In the genomic region with DNA sequence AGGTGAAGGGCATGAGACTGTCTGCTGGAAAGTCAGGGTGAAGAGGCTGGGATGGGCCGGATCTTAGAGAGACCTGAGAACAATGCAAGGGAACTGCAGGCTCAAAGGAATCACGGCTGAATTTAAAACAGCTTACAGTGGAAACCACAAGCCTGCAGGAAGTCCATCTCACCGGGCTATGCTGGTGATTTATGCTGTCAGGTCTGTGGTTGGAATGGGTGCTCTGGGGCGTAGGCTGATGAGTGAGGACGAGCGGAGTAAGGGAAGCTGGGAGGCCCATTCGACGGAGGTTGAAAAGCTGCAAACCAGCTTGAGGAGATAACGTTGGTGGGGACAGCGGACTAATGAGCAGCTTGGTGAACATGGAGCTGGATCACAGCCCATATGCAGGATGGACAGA, we compare ENCODE assay signal across 9 mouse cellular contexts.
A peak's percentile ranks its signal among the peaks of the same experiment; 100 is the strongest.
DNase-seq lines count a peak whose midpoint lies in the region; ATAC-seq and TF ChIP-seq lines count a peak whose summit lies in the region.
"Had no signal": no experiment of that assay in that cellular context is flagged by ENCODE, and none has a peak within 500 bp of the region (broad histone marks: within the 10 kb centered on the region; RNA-seq: fewer than 3 reads in every experiment).

No protein-coding gene starts in this region.

- H3K4me2 ChIP-seq in kidney, embryonic 16.5 days (replicated peaks; ENCODE audit: low read depth, low read length), result no peak overlapping the region
- no peak overlapping the region for H3K4me2 ChIP-seq in midbrain, embryonic 15.5 days

- no peaks in the 10 kb centered on the region for H3K27me3 ChIP-seq in kidney, embryonic 16.5 days (ENCODE audit: insufficient read depth, low read length)
- H3K27me3 ChIP-seq in midbrain, embryonic 15.5 days (replicated peaks), result no peaks in the 10 kb centered on the region

- no peak overlapping the region for H3K27ac ChIP-seq in kidney, embryonic 16.5 days (ENCODE audit: low read length)
- H3K27ac ChIP-seq in embryonic fibroblast, embryonic 13.5 days (ENCODE audit: insufficient read depth, low read length), result peak overlapping the region; percentile 43; the same call in 1 of the 2 replicates
- peak overlapping the region; percentile 55; the same call in 1 of the 2 replicates for H3K27ac ChIP-seq in midbrain, embryonic 15.5 days

- 39% methylated on average over 10 of the region's 10 CpGs for WGBS in kidney, embryonic 16.5 days
- WGBS in midbrain, embryonic 15.5 days, result 57% methylated on average over 10 of the region's 10 CpGs

- H3K36me3 ChIP-seq in kidney, embryonic 16.5 days (ENCODE audit: insufficient read depth, low read length), result no peaks in the 10 kb centered on the region
- no peaks in the 10 kb centered on the region for H3K36me3 ChIP-seq in midbrain, embryonic 15.5 days (replicated peaks)

- H3K4me1 ChIP-seq in kidney, embryonic 16.5 days (ENCODE audit: insufficient read depth, low read length), result peaks cover 6% of the 10 kb centered on the region; the same call in 1 of the 2 replicates
- peaks cover 8% of the 10 kb centered on the region for H3K4me1 ChIP-seq in embryonic fibroblast, embryonic 13.5 days (ENCODE audit: control insufficient read depth, insufficient read depth, low read length)
- H3K4me1 ChIP-seq in midbrain, embryonic 15.5 days, result peaks cover 20% of the 10 kb centered on the region

- no peak for TF ChIP-seq CTCF in embryonic fibroblast, embryonic 13.5 days (IDR thresholded peaks at IDR 0.05; ENCODE audit: borderline replicate concordance, insufficient read depth, low read length)

- H3K9ac ChIP-seq in kidney, embryonic 16.5 days (replicated peaks; ENCODE audit: low read length), result no peak overlapping the region
- H3K9ac ChIP-seq in midbrain, embryonic 15.5 days, result no peak overlapping the region

- DNase-seq in kidney, postnatal 25 days, result peak; percentile 4 to 41
- peak; percentile 69 for DNase-seq in Muller cell, postnatal 12 days (ENCODE audit: inconsistent ontology term)
- no peak for DNase-seq in layer of hippocampus, postnatal 14 days (ENCODE audit: low spot score in 2 of 2)
- DNase-seq in cerebellum, adult 9-10 months, result no peak
- DNase-seq: right cerebral cortex, postnatal 25 days had no signal

- H3K4me3 ChIP-seq in kidney, embryonic 16.5 days (ENCODE audit: low read length), result no peak overlapping the region
- no peak overlapping the region for H3K4me3 ChIP-seq in embryonic fibroblast, embryonic 13.5 days (ENCODE audit: insufficient read depth, low read length)
- no peak overlapping the region for H3K4me3 ChIP-seq in midbrain, embryonic 15.5 days

- ATAC-seq in kidney, embryonic 16.5 days (ENCODE audit: low FRiP score, low TSS enrichment), result no peak
- ATAC-seq in midbrain, embryonic 15.5 days (replicated peaks), result no peak
- ATAC-seq: intestine, postnatal 0 days had no signal

- no peak for TF ChIP-seq POLR2A in embryonic fibroblast, embryonic 13.5 days (IDR thresholded peaks at IDR 0.05; ENCODE audit: low read depth, low read length)

- no peaks in the 10 kb centered on the region for H3K9me3 ChIP-seq in kidney, embryonic 16.5 days (ENCODE audit: low read length)
- no peaks in the 10 kb centered on the region for H3K9me3 ChIP-seq in midbrain, embryonic 15.5 days

Comparison
In these comparisons a context has a peak if more than half of its experiments do, and no peak if none do; other contexts are left out.
1. DNase-seq: peak in kidney, postnatal 25 days (2 of 2) and Muller cell, postnatal 12 days (single experiment); none in layer of hippocampus, postnatal 14 days (0 of 2) and cerebellum, adult 9-10 months (single experiment).